Mouse (Mus musculus): Measurements from ENCODE around the gene Tpd52l2. TPM values are rescaled to one million over a fixed set of nuclear protein-coding genes. Genes with fewer than 3 reads are reported as not detected.

Gene Tpd52l2
- 88.5 and 109 TPM in 2 replicates for polyA plus RNA-seq (2012; ENCODE audit: insufficient read depth, insufficient read length, missing spikeins)

- H3K4me1 ChIP-seq (ENCODE audit: control insufficient read depth, insufficient read depth, insufficient read length, low read length), result no peaks in the 10 kb centered on the region
- H3K4me3 ChIP-seq (ENCODE audit: insufficient read depth, low read depth, low read length), result peak within 1 kb of the TSS; percentile 71
- peak within 1 kb of the TSS; percentile 76 for H3K27ac ChIP-seq (replicated peaks; ENCODE audit: low read depth, low read length)
These were observed at the start of gene Tpd52l2 for GRCm38 (mm10) chr2:181496831-181497547. Tpd52l2 (plus strand) TSS chr2:181497142.

DNA sequence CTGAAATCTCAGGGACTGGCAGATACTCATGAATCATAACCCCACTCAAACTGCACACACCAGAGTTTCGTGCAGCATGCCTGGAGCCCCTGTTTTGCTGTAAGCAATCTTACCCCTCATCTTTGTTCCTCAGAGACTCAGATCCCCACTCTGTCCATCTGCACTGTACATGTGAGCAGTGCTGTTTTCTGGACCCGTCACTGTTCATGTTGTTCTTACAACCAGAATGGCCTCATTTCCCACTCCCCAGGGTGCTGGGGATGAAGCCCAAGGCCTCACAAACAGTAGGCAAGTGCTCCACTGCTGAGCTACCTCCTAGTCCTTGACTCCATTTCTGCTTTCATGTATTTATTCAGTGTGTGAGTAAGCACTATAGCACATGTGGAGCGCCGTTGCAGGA lies 44.8 kb upstream of the Tpd52l2 start:
- Histone ChIP-seq H3K27ac (replicated peaks; ENCODE audit: low read depth, low read length) (no peak overlapping the region), H3K4me1 (ENCODE audit: control insufficient read depth, insufficient read depth, insufficient read length, low read length) (peaks cover 26% of the 10 kb centered on the region)

GRCm38 (mm10) chr2:181453274-181453673 lies 43.7 kb upstream of the Tpd52l2 start:
- Histone ChIP-seq H3K4me1 (ENCODE audit: control insufficient read depth, insufficient read depth, insufficient read length, low read length) (peaks cover 26% of the 10 kb centered on the region), H3K27ac (replicated peaks; ENCODE audit: low read depth, low read length) (no peak overlapping the region), H3K4me3 (ENCODE audit: insufficient read depth, low read depth, low read length) (no peak overlapping the region)

More for the DNA sequence above, 44.8 kb upstream of the Tpd52l2 start:
- H3K4me3 ChIP-seq (ENCODE audit: insufficient read depth, low read depth, low read length), result no peak overlapping the region

- Histone ChIP-seq H3K27ac (replicated peaks; ENCODE audit: low read depth, low read length) (peak overlapping the region; percentile 59), H3K4me1 (ENCODE audit: control insufficient read depth, insufficient read depth, insufficient read length, low read length) (peaks cover 14% of the 10 kb centered on the region), H3K4me3 (ENCODE audit: insufficient read depth, low read depth, low read length) (no peak overlapping the region)
These were observed 41.0 kb upstream of the Tpd52l2 start for GRCm38 (mm10) chr2:181455899-181456298.

DNA sequence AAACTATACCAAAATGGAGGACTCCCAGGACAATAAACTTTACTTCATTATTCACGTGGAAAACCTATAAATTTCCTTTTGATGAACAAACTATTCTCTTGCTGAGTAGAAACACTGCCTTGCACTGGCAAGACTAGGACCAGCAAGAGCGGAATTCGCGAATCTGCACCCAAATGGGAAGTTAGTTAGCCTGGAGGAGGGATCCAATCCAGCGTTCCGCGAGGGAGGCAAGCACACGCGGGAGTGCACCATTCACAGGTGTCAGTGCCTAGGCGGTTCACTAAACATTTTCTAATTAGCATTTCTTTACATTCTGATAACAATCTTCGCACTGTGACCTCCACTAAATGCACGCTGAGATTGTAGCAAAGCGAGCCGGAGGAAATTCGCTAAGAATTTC lies 39.1 kb upstream of the Tpd52l2 start:
- peak overlapping the region; percentile 64; the same call in 1 of the 2 replicates for H3K27ac ChIP-seq (replicated peaks; ENCODE audit: low read depth, low read length)

DNA sequence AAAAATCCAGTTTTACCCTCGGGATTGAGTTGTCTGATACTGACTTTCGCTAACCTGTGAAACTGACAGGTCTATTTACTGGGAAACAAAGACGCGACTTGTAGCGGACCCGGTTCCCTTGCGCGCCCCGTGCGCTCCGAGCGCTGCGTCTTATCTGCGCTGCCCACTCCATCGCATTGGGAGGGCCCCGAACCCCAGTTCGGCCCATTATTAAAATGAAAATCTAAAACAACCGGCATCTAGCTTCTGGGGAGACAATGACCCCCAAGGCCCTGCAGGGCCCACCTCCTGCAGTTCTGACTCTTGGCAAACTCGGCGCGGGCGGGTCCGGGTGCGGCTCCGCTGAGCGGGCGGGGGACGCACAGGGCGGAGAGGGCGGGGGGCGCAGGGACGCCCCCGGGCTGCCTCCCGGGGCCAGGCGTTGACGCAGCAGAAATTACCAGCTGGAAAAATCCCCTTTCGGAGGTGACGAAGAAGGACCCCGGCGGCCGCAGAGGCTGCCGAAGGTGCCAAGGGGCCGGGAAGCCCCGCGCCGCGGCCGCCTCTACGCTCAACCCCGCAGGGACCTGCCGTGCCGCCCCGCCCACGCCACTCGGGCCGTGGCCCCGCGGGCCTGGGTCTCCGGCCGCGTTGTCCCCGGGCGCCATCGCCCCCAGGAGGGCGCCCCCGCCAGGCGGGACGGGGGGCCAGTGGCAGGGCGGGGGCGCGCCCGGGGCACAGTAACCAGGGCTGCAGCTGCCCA lies 38.4 kb upstream of the Tpd52l2 start:
- Histone ChIP-seq H3K4me1 (ENCODE audit: control insufficient read depth, insufficient read depth, insufficient read length, low read length) (peaks cover 12% of the 10 kb centered on the region), H3K27ac (replicated peaks; ENCODE audit: low read depth, low read length) (peak overlapping the region; percentile 64), H3K4me3 (ENCODE audit: insufficient read depth, low read depth, low read length) (peak overlapping the region; percentile 87)

More for the DNA sequence above, 39.1 kb upstream of the Tpd52l2 start:
- H3K4me1 ChIP-seq (ENCODE audit: control insufficient read depth, insufficient read depth, insufficient read length, low read length), result peaks cover 7% of the 10 kb centered on the region
- peak overlapping the region; percentile 87 for H3K4me3 ChIP-seq (ENCODE audit: insufficient read depth, low read depth, low read length)

DNA sequence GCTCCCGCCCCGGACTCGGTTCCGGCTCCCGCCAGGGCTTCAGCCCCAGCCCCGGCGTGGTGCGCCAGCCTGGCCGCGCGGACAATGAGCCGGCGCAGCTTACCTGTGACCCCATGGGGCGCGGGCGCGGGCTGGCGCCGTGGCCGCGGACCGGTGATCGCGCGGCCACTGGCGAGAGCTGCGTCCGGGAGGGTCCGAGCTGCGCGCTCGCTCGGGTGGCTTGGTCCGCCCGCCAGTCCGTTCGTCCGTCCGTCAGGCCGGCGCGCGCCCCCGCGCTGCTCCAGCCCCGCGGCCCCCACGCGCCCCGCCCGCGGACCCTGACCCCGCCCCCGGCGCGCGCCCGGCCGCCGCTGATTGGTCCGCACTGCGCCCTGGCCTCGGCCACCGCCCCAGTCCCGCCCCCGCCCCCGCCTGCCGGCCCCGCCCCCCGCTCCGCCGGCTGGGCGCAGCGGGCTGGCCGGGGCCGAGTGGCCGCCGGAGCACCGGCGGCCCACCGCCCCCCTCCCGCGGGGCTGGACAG lies 37.7 kb upstream of the Tpd52l2 start, which contains the start of gene Zbtb46:
Zbtb46 (minus strand) TSS at position 274 of the 520 bp plus-strand sequence.
- Histone ChIP-seq H3K4me1 (ENCODE audit: control insufficient read depth, insufficient read depth, insufficient read length, low read length) (peaks cover 12% of the 10 kb centered on the region), H3K4me3 (ENCODE audit: insufficient read depth, low read depth, low read length) (peak within 1 kb of the TSS; percentile 91), H3K27ac (replicated peaks; ENCODE audit: low read depth, low read length) (peak within 1 kb of the TSS; percentile 89)

DNA sequence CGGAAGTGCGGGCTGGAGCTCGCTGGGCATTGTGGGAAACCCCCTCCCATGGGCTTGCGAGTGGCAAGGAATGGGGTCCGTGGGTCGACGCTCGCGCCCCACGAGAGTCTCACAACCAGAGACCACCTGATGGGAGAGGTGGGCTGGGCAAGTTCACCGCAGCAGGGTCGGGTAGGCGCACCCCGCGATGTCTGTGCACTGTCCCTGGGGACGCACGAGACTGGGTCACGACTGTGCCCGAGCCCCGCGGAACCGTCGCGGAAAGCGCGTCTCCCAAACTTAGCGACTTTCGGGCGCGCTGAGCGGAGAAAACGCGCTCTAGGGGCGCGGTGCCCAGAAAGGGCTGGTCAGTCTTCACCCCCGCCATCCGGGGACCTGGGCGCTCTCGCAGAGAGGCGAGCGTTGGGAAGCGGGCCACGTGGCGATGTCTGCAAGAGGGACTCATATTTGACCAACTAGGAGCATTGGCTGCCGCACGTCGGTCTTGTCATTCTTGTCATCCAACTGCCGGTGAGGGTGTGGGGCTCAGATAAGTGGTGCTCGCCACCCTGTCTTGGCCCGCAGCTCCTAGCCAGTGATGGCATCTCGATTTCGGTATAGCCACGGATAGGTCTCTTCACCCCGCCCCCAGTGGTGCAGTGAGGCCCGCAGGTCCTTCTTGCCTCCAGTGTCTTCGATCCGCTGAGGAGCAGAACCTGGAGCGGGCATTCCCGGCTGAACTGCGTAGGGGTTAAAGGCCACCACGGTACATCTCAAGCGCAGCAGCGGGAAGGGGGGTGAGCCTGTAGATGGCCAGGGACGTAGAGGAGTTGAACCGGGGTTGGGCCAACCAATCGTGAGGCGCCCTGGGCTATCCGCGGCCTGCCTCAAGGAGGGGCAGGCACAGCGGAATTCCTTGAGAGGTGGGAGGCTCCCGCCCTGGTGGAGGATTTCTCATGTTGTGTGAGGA lies 37.0 kb upstream of the Tpd52l2 start:
- Histone ChIP-seq H3K27ac (replicated peaks; ENCODE audit: low read depth, low read length) (peak overlapping the region; percentile 89), H3K4me1 (ENCODE audit: control insufficient read depth, insufficient read depth, insufficient read length, low read length) (peaks cover 12% of the 10 kb centered on the region), H3K4me3 (ENCODE audit: insufficient read depth, low read depth, low read length) (peak overlapping the region; percentile 91)

DNA sequence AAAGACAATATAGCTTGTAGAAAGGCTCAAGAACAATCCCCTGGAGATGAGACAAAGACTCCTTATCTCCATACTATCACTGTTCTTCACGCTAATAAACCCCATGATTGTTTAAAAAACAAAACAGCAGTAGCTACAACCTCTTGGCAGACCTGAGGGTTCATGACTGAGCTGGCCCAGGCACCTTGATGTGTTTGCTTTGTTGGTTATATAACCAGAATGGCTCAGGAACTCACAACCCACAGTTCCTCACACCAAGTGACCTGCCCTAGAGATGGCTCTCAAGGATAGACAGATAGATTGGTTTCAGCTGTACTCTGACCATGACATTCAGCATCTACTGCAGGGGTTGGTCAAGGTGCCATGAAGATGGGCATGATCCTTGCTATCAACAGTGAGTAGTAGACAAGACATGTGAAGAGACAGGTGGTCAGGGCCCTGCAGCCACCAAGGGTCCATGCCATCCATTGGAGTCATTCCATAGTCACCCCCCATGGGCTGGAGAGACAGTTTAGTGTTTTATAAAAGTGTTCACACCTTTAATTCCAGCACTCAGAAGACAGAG lies 35.3 kb upstream of the Tpd52l2 start:
- Histone ChIP-seq H3K4me1 (ENCODE audit: control insufficient read depth, insufficient read depth, insufficient read length, low read length) (peaks cover 16% of the 10 kb centered on the region), H3K27ac (replicated peaks; ENCODE audit: low read depth, low read length) (no peak overlapping the region), H3K4me3 (ENCODE audit: insufficient read depth, low read depth, low read length) (no peak overlapping the region)

- H3K4me1 ChIP-seq (ENCODE audit: control insufficient read depth, insufficient read depth, insufficient read length, low read length), result peaks cover 16% of the 10 kb centered on the region
- H3K4me3 ChIP-seq (ENCODE audit: insufficient read depth, low read depth, low read length), result no peak overlapping the region
- H3K27ac ChIP-seq (replicated peaks; ENCODE audit: low read depth, low read length), result no peak overlapping the region
These were observed 34.3 kb upstream of the Tpd52l2 start for GRCm38 (mm10) chr2:181462604-181463003.

- H3K27ac ChIP-seq (replicated peaks; ENCODE audit: low read depth, low read length), result no peak overlapping the region
- no peak overlapping the region for H3K4me3 ChIP-seq (ENCODE audit: insufficient read depth, low read depth, low read length)
- H3K4me1 ChIP-seq (ENCODE audit: control insufficient read depth, insufficient read depth, insufficient read length, low read length), result peaks cover 18% of the 10 kb centered on the region
These were observed 33.8 kb upstream of the Tpd52l2 start for GRCm38 (mm10) chr2:181463008-181463738.

DNA sequence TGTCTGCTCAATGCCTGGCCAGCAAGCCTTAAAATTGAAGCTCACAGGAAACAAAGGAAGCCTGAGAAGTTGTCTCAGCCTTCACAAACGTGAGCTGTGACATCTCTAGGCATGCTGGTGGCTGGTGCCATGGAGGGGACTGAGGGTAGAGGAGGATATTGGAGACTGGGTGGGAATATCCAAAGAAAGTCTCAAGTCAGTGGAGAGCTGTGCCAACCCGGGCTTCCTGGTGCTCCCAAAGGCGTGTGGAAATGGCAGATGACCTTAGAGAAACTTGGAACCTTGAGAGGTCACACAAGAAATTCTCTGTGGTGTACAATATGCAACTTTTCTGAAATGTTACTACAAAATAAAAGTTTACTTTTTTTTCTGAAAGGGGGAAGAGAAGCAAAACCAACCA lies 31.5 kb upstream of the Tpd52l2 start:
- Histone ChIP-seq H3K4me3 (ENCODE audit: insufficient read depth, low read depth, low read length) (no peak overlapping the region), H3K4me1 (ENCODE audit: control insufficient read depth, insufficient read depth, insufficient read length, low read length) (peaks cover 27% of the 10 kb centered on the region), H3K27ac (replicated peaks; ENCODE audit: low read depth, low read length) (peak overlapping the region; percentile 71; the same call in 1 of the 2 replicates)

GRCm38 (mm10) chr2:181470285-181470684 lies 26.7 kb upstream of the Tpd52l2 start:
- peak overlapping the region; percentile 96 for H3K27ac ChIP-seq (replicated peaks; ENCODE audit: low read depth, low read length)
- no peak overlapping the region for H3K4me3 ChIP-seq (ENCODE audit: insufficient read depth, low read depth, low read length)
- peaks cover 40% of the 10 kb centered on the region for H3K4me1 ChIP-seq (ENCODE audit: control insufficient read depth, insufficient read depth, insufficient read length, low read length)

DNA sequence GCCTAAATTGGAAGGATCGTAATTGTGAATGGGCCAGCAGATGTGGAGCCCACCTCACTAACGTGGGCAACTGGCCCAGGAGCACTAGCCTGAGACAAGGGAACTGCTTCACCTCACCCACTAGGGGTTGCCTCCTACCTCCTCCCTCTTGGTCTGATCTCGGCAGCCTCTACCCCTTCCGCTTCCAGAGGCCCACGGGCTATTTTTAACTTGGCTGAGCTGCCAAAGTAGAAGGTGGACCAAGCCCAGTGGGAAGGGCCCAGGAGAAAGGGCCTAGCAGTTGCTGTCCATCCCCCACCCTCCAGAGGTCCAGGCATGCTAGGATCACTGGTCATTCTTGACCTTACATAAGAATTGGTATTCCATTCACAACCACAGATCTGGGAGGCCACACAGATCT lies 25.7 kb upstream of the Tpd52l2 start:
- no peak overlapping the region for H3K4me3 ChIP-seq (ENCODE audit: insufficient read depth, low read depth, low read length)
- peaks cover 35% of the 10 kb centered on the region for H3K4me1 ChIP-seq (ENCODE audit: control insufficient read depth, insufficient read depth, insufficient read length, low read length)
- H3K27ac ChIP-seq (replicated peaks; ENCODE audit: low read depth, low read length), result peak overlapping the region; percentile 96

Measured in brown adipose tissue, adult 24 weeks (tissue).